Comparison of ENCODE assay signal across 8 mouse cellular contexts in genomic region chr11:4704072-4704964, GRCm38 (mm10). TPM values are rescaled to one million over a fixed set of nuclear protein-coding genes. Genes with fewer than 3 reads are reported as not detected.
DNase-seq lines count a peak whose midpoint lies in the region; ATAC-seq and TF ChIP-seq lines count a peak whose summit lies in the region.

Uqcr10 (minus strand) TSS chr11:4704342.
Zmat5 (plus strand) TSS chr11:4704678.

- TF ChIP-seq CTCF in lung, adult 2 months (IDR thresholded peaks at IDR 0.05; ENCODE audit: insufficient read depth, low read length), result no peak

- no peaks in the 10 kb centered on the region for H3K9me3 ChIP-seq in ES-E14 (ENCODE audit: control insufficient read depth, insufficient read depth, low read depth, low read length)
- H3K9me3 ChIP-seq in forebrain, embryonic 15.5 days, result no peaks in the 10 kb centered on the region

- in situ Hi-C loops in ES-E14 (cut with MboI; ENCODE audit: low sequenced_read_pairs in 2 of 2, unreplicated experiment in 2 of 2), result no loop called here

- ATAC-seq in forebrain, embryonic 15.5 days (replicated peaks), result peak; percentile 99
- peak; percentile 93 for ATAC-seq in neutrophil, adult 5-6 weeks (ENCODE audit: extremely low read depth, insufficient number of reproducible peaks, low FRiP score, poor library complexity, severe bottlenecking)

- peaks cover 0 to 8% of the 10 kb centered on the region in 2 experiments; a peak in 2 of 4 replicates for H3K4me1 ChIP-seq in ES-E14 (ENCODE audit: control insufficient read depth in 2 of 2, insufficient read depth in 2 of 2, low read length in 2 of 2, poor library complexity in 1 of 2)
- peaks cover 20% of the 10 kb centered on the region for H3K4me1 ChIP-seq in forebrain, embryonic 15.5 days
- peaks cover 4% of the 10 kb centered on the region; the same call in 1 of the 2 replicates for H3K4me1 ChIP-seq in lung, adult 2 months (ENCODE audit: control insufficient read depth, insufficient read depth, low read length)

- peak; percentile 99; the same call in 1 of the 2 replicates for TF ChIP-seq POLR2A in lung, adult 2 months (IDR thresholded peaks at IDR 0.05; ENCODE audit: borderline replicate concordance, extremely low read depth, low read depth, low read length)

- under 1% methylated on average over 47 of the region's 47 CpGs for WGBS in forebrain, embryonic 15.5 days
- under 1% methylated on average over 47 of the region's 47 CpGs for WGBS in lung, adult 2 months

- H3K4me3 ChIP-seq in ES-E14 (ENCODE audit: insufficient read depth in 1 of 2, low read depth in 1 of 2, low read length in 2 of 2, poor library complexity in 1 of 2, severe bottlenecking in 1 of 2), result peak within 1 kb of the TSS; percentile 88 to 93
- peak within 1 kb of the TSS; percentile 89 for H3K4me3 ChIP-seq in forebrain, embryonic 15.5 days
- peak within 1 kb of the TSS; percentile 99 for H3K4me3 ChIP-seq in lung, adult 2 months (replicated peaks; ENCODE audit: extremely low read depth, low read depth, low read length)

- H3K27ac ChIP-seq in ES-E14 (ENCODE audit: insufficient read depth, low read depth, low read length, poor library complexity, severe bottlenecking), result peak within 1 kb of the TSS; percentile 54
- peak within 1 kb of the TSS; percentile 67; the same call in 1 of the 2 replicates for H3K27ac ChIP-seq in forebrain, embryonic 15.5 days (replicated peaks)

- H3K27me3 ChIP-seq in forebrain, embryonic 15.5 days, result no peaks in the 10 kb centered on the region

- H3K9ac ChIP-seq in ES-E14 (ENCODE audit: insufficient read depth, low read depth, low read length, poor library complexity, severe bottlenecking), result peak within 1 kb of the TSS; percentile 90
- peak within 1 kb of the TSS; percentile 91 for H3K9ac ChIP-seq in forebrain, embryonic 15.5 days (replicated peaks)

- H3K36me3 ChIP-seq in ES-E14 (ENCODE audit: control insufficient read depth, insufficient read depth, low read length, poor library complexity, severe bottlenecking), result peaks cover 12% of the 10 kb centered on the region
- peaks cover 14% of the 10 kb centered on the region for H3K36me3 ChIP-seq in forebrain, embryonic 15.5 days

- intact Hi-C loops in heart, postnatal 25 days (cut with DNase I), result no loop called here

- peak within 1 kb of the TSS; percentile 94 for H3K4me2 ChIP-seq in forebrain, embryonic 15.5 days (replicated peaks)

- peak; percentile 96 for DNase-seq in ES-E14 (ENCODE audit: low read depth, low spot score)
- DNase-seq in cerebellum, adult 11-12 months, result peak; percentile 91
- DNase-seq in heart, postnatal 25 days (ENCODE audit: low spot score), result peak; percentile 81
- DNase-seq in layer of hippocampus, adult 18-20 months (ENCODE audit: low spot score in 2 of 2), result peak; percentile 88 to 94
- DNase-seq in lung, adult 2 months, result peak; percentile 87
- peak; percentile 82 to 91 for DNase-seq in thymus, adult 18-20 months

TF ChIP-seq in ES-E14, 5 proteins besides CTCF, POLR2A, EP300 and RAD21:
- TF ChIP-seq MAFK (IDR thresholded peaks at IDR 0.05; ENCODE audit: insufficient read depth, low read depth, low read length) (no peak), HCFC1 (IDR thresholded peaks at IDR 0.05; ENCODE audit: borderline replicate concordance, insufficient read depth, low read length) (peak; percentile 97), ZC3H11A (IDR thresholded peaks at IDR 0.05; ENCODE audit: borderline replicate concordance, low read depth, low read length) (no peak), CHD2 (IDR thresholded peaks at IDR 0.05; ENCODE audit: low read depth, low read length) (peak; percentile 70; the same call in 1 of the 2 replicates), ZNF384 (IDR thresholded peaks at IDR 0.05; ENCODE audit: low read depth, low read length) (no peak)

RNA-seq across cellular contexts. Expression of gene Uqcr10, which starts in this region (rescaled TPM):
- total RNA-seq in ES-E14 (2012; rRNA removed), result 963 and 1,094 TPM in 2 replicates
- 538 and 557 TPM in 2 replicates for polyA plus RNA-seq in forebrain, embryonic 15.5 days (2015; fragmentation: Nextera tagmentation; extraction: Ambion mirVana)
- 1,000 to 10,000 TPM; 1,536 to 1,541 TPM for total RNA-seq in heart, postnatal 25 days (2021)
- 100 to 1,000 TPM; 372 to 389 TPM for total RNA-seq in layer of hippocampus, adult 18-20 months (2021)
- polyA plus RNA-seq in lung, adult 2 months (2012; rRNA removed), result 460 and 481 TPM in 2 replicates
- 40.1 and 49.5 TPM in 2 replicates for total RNA-seq in neutrophil, adult 5-6 weeks (2017)

RNA-seq across cellular contexts. Expression of gene Zmat5, which starts in this region (rescaled TPM):
- 22.4 and 32.3 TPM in 2 replicates for total RNA-seq in ES-E14 (2012; rRNA removed)
- polyA plus RNA-seq in forebrain, embryonic 15.5 days (2015; fragmentation: Nextera tagmentation; extraction: Ambion mirVana), result 72.3 and 78.4 TPM in 2 replicates
- total RNA-seq in heart, postnatal 25 days (2021), result 10 to 100 TPM; 25.7 to 26.3 TPM
- total RNA-seq in layer of hippocampus, adult 18-20 months (2021), result 10 to 100 TPM; 32.4 to 34.4 TPM
- 51.4 and 55.1 TPM in 2 replicates for polyA plus RNA-seq in lung, adult 2 months (2012; rRNA removed)
- total RNA-seq in neutrophil, adult 5-6 weeks (2017), result 9.3 and 10.4 TPM in 2 replicates

Comparison
In these comparisons a context has a peak if more than half of its experiments do, and no peak if none do; other contexts are left out.
1. Peak in every context shown above with its lines: DNase-seq, ATAC-seq, H3K4me3 ChIP-seq and H3K27ac ChIP-seq.